Mouse (Mus musculus): ENCODE data around the gene Samd4b. TPM values are rescaled to one million over a fixed set of nuclear protein-coding genes. Genes with fewer than 3 reads are reported as not detected.

Gene Samd4b
- polyA plus RNA-seq, 2 experiments: 33.0 to 82.0 TPM

DNA sequence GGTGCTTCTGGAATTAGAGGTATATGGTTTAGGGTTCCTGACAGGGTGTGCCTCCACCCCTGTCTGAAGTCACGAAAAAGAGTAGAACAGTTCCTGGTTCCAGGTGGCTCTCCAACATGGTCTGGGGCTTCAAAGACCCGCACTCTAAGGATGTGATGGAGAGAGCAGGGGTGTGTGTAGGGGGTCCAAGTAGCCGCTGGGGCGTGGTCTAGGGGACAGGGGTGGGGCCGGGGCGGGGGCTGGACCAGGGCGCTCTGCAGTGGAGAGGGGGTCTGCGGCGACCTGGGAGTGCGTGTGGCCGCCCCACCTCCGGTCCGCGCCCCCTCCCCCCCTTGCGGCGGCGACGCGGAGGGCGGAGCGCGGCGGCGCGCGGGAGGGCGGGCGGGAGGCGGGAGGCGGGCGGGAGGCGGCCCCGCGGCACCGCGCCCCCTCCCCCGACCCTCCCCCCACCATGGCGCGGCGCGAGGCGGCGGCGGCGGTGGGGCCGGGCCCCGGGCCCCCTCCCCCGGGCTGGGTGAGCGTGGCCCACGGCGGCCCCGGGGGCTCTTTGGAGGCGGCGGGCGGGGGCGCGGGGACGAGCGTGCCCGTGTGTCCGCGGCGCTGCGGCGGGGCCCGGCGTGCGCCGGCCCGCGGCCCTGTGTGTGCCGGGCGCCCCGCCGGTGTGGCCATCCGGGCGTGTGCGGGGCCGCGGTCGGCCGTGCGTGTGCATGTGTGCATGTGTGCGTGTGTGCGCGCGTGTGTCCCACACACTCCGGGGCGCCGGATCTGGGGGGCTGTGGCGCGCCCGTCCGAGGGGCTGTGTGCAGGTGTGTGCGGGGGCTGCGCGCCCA lies 146.2 kb downstream of the Samd4b start, which contains the start of gene Lrfn1:
Gene Lrfn1, plus strand, starts transcription at position 450 of the 830 bp plus-strand sequence.
- peak within 1 kb of the TSS; percentile 92 for H3K4me2 ChIP-seq (replicated peaks; ENCODE audit: low read depth, low read length, severe bottlenecking)
- H3K9me3 ChIP-seq (ENCODE audit: control insufficient read depth, low read length): no peaks in the 10 kb centered on the region
- H3K4me3 ChIP-seq (replicated peaks; ENCODE audit: low read length): peak within 1 kb of the TSS; percentile 73
- ATAC-seq (ENCODE audit: low FRiP score, low read depth) (peak; percentile 74), DNase-seq (ENCODE audit: low spot score) (no peak)
- H3K9ac ChIP-seq (ENCODE audit: low read depth, low read length, severe bottlenecking): peak within 1 kb of the TSS; percentile 83
- H3K27me3 ChIP-seq (ENCODE audit: control insufficient read depth, insufficient read depth, low read length): no peaks in the 10 kb centered on the region
- H3K27ac ChIP-seq (replicated peaks; ENCODE audit: low read depth, low read length): peak within 1 kb of the TSS; percentile 33; the same call in 1 of the 2 replicates
- no peak for TF ChIP-seq POLR2A (IDR thresholded peaks at IDR 0.05; ENCODE audit: borderline replicate concordance, extremely low read depth, insufficient read depth, insufficient read length)
- 1% methylated on average over 16 of the region's 97 CpGs for WGBS
- H3K36me3 ChIP-seq (ENCODE audit: control insufficient read depth, insufficient read depth, low read length): peaks cover 5% of the 10 kb centered on the region
- H3K4me1 ChIP-seq (ENCODE audit: control insufficient read depth, insufficient read depth, low read length): peaks cover 8% of the 10 kb centered on the region

DNA sequence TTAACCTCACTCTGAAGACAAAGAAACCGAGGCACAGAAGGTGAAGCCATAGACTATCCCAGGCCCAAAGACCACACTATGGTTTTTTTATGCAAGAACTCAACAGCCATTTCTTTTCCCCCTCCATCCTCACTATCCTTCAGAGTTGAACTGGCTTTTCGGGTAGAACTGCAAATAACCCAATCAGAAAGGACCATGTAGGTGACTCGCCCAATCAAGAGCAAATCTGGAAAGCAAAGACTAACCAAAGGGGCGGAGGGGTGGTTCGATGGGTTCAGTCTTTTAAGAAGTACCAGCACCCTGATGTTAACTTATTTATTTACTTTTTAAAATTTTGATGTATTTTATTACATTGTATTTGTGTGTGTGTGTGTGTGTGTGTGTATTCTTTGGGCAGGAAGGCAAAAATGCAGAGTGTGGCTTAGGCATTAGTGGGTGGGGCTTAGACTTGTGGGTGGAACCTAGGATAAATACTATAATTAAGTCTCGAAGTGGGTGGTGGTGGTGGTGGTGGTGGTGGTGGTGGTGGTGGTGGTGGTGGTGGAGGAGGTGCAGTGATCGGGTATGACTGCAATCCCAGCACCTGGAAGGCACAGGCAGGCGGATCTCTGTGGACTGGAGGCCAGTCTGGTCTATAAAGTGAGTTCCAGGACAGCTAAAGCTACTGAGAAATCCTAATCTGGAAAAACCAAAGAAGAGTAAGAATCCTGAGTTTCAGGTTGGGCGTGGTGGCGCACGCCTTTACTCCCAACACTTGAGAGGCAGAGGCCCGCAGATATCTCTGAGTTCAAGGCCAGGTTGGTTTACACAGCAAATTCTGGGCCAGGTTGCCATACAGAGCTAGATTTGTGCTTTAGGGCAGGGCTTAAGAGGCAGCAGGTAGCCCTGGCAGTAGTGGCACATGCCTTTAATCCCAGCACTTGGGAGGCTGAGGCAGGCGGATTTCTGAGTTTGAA lies 149.8 kb downstream of the Samd4b start:
- TF ChIP-seq POLR2A (IDR thresholded peaks at IDR 0.05; ENCODE audit: borderline replicate concordance, extremely low read depth, insufficient read depth, insufficient read length): no peak
- H3K27me3 ChIP-seq (ENCODE audit: control insufficient read depth, insufficient read depth, low read length): no peaks in the 10 kb centered on the region
- H3K4me1 ChIP-seq (ENCODE audit: control insufficient read depth, insufficient read depth, low read length): peaks cover 7% of the 10 kb centered on the region
- 62% methylated on average over 13 of the region's 13 CpGs for WGBS
- DNase-seq (ENCODE audit: low spot score) (no peak), ATAC-seq (ENCODE audit: low FRiP score, low read depth) (no peak)
- no peak overlapping the region for H3K4me3 ChIP-seq (replicated peaks; ENCODE audit: low read length)
- H3K9me3 ChIP-seq (ENCODE audit: control insufficient read depth, low read length): no peaks in the 10 kb centered on the region
- H3K4me2 ChIP-seq (replicated peaks; ENCODE audit: low read depth, low read length, severe bottlenecking): no peak overlapping the region
- no peak overlapping the region for H3K27ac ChIP-seq (replicated peaks; ENCODE audit: low read depth, low read length)
- H3K36me3 ChIP-seq (ENCODE audit: control insufficient read depth, insufficient read depth, low read length): no peaks in the 10 kb centered on the region
- H3K9ac ChIP-seq (ENCODE audit: low read depth, low read length, severe bottlenecking): no peak overlapping the region

DNA sequence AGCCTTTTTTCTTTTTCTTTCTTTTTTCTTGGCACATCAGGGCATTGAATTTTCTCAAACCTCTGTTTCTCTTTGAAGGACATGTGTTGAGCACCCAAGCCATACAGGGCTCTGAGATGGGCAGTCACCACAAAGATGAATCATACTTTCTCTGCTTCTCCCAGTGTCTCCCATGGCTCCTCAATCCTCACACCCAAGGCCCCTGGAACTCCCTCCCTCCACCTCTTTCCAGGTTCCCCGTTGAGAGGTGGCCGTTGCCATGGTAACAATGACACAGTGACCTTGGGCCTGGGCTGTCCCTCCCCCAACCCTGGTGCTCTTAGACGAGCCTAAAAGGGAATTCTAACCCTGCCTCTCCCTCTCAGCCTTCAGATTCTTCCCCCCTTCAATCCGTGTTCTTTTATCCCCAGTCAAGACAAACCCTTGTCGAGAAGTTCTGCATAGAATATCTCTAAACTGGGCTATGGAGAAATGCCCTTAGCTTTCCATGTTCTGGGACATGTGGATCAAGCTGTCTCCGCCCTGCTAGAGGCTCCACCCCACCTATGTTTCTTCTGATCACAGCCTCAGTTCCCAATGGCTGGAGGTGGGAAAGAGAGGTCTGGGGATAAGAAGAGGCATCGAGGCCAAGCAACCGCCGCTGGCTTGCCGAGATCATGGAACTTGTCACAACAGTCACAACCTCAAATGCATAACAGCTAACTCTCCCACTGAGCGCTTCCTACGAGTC lies 150.7 kb downstream of the Samd4b start:
- ATAC-seq (ENCODE audit: low FRiP score, low read depth): no peak
- 16% methylated on average over 12 of the region's 12 CpGs for WGBS
- H3K36me3 ChIP-seq (ENCODE audit: control insufficient read depth, insufficient read depth, low read length): no peaks in the 10 kb centered on the region
- no peaks in the 10 kb centered on the region for H3K27me3 ChIP-seq (ENCODE audit: control insufficient read depth, insufficient read depth, low read length)
- H3K4me3 ChIP-seq (replicated peaks; ENCODE audit: low read length): no peak overlapping the region
- no peak overlapping the region for H3K4me2 ChIP-seq (replicated peaks; ENCODE audit: low read depth, low read length, severe bottlenecking)
- no peak overlapping the region for H3K9ac ChIP-seq (ENCODE audit: low read depth, low read length, severe bottlenecking)
- no peak for TF ChIP-seq POLR2A (IDR thresholded peaks at IDR 0.05; ENCODE audit: borderline replicate concordance, extremely low read depth, insufficient read depth, insufficient read length)
- H3K27ac ChIP-seq (replicated peaks; ENCODE audit: low read depth, low read length): no peak overlapping the region
- no peaks in the 10 kb centered on the region; the same call in 1 of the 2 replicates for H3K4me1 ChIP-seq (ENCODE audit: control insufficient read depth, insufficient read depth, low read length)
- H3K9me3 ChIP-seq (ENCODE audit: control insufficient read depth, low read length): no peaks in the 10 kb centered on the region
- DNase-seq (ENCODE audit: low spot score): no peak

DNA sequence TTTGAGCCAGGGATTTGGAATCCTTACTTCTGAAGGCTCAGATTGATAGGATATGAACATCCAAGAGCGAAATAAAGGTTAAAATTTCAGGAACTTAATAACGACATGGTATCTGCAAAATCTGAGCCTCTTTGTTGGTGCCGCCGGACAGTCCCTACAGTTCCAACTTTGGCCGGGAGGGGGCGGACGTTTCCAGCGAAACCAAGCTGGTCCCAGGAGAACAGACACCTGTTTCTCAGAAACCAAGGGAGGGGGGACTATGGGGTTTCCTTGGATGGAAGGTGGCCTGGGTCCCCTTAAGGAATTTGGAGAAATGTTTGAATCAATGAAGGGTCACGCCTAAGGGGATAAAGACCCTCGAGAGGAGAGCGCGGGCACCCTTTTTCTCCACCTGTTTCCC lies 151.5 kb downstream of the Samd4b start:
- no peak for TF ChIP-seq POLR2A (IDR thresholded peaks at IDR 0.05; ENCODE audit: borderline replicate concordance, extremely low read depth, insufficient read depth, insufficient read length)
- Histone ChIP-seq H3K4me3 (replicated peaks; ENCODE audit: low read length) (no peak overlapping the region), H3K36me3 (ENCODE audit: control insufficient read depth, insufficient read depth, low read length) (no peaks in the 10 kb centered on the region), H3K9ac (ENCODE audit: low read depth, low read length, severe bottlenecking) (no peak overlapping the region), H3K9me3 (ENCODE audit: control insufficient read depth, low read length) (no peaks in the 10 kb centered on the region), H3K4me2 (replicated peaks; ENCODE audit: low read depth, low read length, severe bottlenecking) (no peak overlapping the region), H3K27me3 (ENCODE audit: control insufficient read depth, insufficient read depth, low read length) (no peaks in the 10 kb centered on the region), H3K27ac (replicated peaks; ENCODE audit: low read depth, low read length) (no peak overlapping the region), H3K4me1 (ENCODE audit: control insufficient read depth, insufficient read depth, low read length) (no peaks in the 10 kb centered on the region)
- WGBS: 3% methylated on average over 12 of the region's 12 CpGs
- DNase-seq (ENCODE audit: low spot score) (peak; percentile 42), ATAC-seq (ENCODE audit: low FRiP score, low read depth) (no peak)
